Mouse (Mus musculus) cerebral cortex, adult 2 months (tissue): ENCODE measurements around the gene Dpy30.

Experiments used
- WGBS: fragments of 180-500 bp; shearing (Covaris S2); methylation state at CpG from one replicate; pipeline ENCODE4 v1.1.7; 2018; 5-methylcytosine and 5-hydroxymethylcytosine counted together

The Dpy30 gene

GRCm38 (mm10) chr17:74323844-74324243 lies at the start of gene Dpy30:
Dpy30 (minus strand) TSS chr17:74323944.
- WGBS: 89% methylated on average over 2 of the region's 2 CpGs

GRCm38 (mm10) chr17:74363592-74363991 lies 39.8 kb upstream of the Dpy30 start:
- WGBS: 89% methylated on average over 1 of the region's 1 CpGs

- WGBS: 19% methylated on average over 5 of the region's 5 CpGs
These were observed 17.4 kb upstream of the Dpy30 start for GRCm38 (mm10) chr17:74341151-74341550.

DNA sequence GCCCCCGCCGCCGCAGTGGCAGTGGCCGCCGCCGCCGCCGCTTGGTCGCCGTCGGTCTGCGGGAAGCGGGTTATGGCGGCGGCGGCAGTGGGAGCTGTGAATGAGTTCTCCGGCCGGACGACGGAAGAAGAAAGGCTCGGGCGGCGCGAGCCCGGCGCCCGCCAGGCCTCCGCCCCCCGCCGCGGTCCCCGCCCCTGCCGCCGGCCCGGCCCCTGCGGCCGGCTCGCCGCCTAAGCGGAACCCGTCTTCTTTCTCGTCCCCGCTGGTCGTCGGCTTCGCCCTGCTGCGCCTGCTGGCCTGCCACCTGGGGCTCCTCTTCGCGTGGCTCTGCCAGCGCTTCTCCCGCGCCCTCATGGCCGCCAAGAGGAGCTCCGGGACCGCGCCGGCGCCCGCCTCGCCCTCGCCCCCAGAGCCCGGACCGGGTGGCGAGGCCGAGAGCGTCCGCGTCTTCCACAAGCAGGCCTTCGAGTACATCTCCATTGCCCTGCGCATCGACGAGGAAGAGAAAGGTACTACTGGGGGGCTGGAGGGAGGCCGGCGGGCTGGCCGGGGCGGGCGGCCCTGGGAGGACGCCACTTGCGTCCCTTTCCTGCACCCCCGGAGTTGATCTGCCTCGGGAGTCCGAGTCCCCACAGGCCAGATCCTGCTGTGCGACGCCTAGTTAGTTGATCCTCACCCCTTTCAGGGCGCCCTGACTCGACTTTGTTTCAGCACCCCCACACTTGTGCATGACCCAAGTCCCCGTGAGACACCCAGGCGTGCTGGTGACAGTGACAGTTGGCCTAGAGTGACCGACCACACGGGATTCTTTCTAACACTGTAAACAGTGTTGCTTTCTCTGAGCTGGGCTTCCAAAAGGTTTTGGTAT lies 15.4 kb upstream of the Dpy30 start, which contains the start of gene Spast:
TSS of gene Spast (plus strand) at position 51 of the 868 bp plus-strand sequence.
- WGBS: under 1% methylated on average over 88 of the region's 90 CpGs

GRCm38 (mm10) chr17:74338225-74338931 lies 14.6 kb upstream of the Dpy30 start:
- WGBS: under 1% methylated on average over 49 of the region's 50 CpGs

DNA sequence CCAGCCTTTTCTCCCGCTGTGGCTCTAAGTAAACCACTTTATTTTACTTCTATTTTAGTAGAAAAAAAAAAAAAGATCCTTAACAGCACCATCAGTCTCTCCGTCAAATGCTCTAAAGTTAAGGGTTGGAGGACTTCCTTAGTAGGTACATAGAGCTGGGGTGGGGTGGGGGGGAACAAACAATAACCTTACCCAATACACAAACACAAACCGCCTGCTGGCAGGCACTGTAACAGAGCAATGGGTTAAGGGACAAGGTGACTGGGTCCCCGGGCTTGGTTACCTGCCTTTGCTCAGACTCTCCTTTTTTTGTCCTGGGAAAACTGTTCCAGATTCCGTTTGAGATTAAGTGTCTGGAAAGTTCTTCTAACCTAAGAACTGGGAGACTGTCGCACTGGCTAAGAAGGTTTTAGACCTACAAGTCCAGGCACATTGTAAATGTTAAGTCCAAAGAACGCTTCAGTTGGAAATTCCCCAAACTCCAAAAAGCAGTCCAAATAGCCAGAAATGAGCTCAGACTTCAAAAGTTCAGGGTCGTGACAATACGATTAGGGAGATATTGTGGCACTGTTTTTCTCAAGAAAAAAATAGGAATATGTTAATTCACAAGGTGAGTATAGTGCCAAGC lies 7.4 kb upstream of the Dpy30 start:
- WGBS: 80% methylated on average over 9 of the region's 9 CpGs

- WGBS: 56% methylated on average over 2 of the region's 2 CpGs
These were observed 4.4 kb upstream of the Dpy30 start for GRCm38 (mm10) chr17:74328146-74328545.

- WGBS: 90% methylated on average over 7 of the region's 7 CpGs
These were observed 3.5 kb upstream of the Dpy30 start for GRCm38 (mm10) chr17:74327195-74327594.

GRCm38 (mm10) chr17:74322400-74323054 lies 1.2 kb downstream of the Dpy30 start:
- 55% methylated on average over 5 of the region's 5 CpGs for WGBS

GRCm38 (mm10) chr17:74318721-74319120 lies 5.0 kb downstream of the Dpy30 start:
- 96% methylated on average over 6 of the region's 6 CpGs for WGBS

- under 1% methylated on average over 48 of the region's 48 CpGs for WGBS
These were observed 7.4 kb downstream of the Dpy30 start for GRCm38 (mm10) chr17:74316309-74316863.

GRCm38 (mm10) chr17:74315445-74316308 lies 8.1 kb downstream of the Dpy30 start:
- under 1% methylated on average over 45 of the region's 45 CpGs for WGBS

GRCm38 (mm10) chr17:74306021-74306420 lies 17.7 kb downstream of the Dpy30 start:
- WGBS: 96% methylated on average over 1 of the region's 1 CpGs

GRCm38 (mm10) chr17:74305616-74306015 lies 18.1 kb downstream of the Dpy30 start:
- 87% methylated on average over 4 of the region's 4 CpGs for WGBS

- WGBS: 69% methylated on average over 4 of the region's 4 CpGs
These were observed 19.7 kb downstream of the Dpy30 start for GRCm38 (mm10) chr17:74304060-74304459.

- WGBS: 92% methylated on average over 5 of the region's 5 CpGs
These were observed 23.7 kb downstream of the Dpy30 start for GRCm38 (mm10) chr17:74300089-74300488.

DNA sequence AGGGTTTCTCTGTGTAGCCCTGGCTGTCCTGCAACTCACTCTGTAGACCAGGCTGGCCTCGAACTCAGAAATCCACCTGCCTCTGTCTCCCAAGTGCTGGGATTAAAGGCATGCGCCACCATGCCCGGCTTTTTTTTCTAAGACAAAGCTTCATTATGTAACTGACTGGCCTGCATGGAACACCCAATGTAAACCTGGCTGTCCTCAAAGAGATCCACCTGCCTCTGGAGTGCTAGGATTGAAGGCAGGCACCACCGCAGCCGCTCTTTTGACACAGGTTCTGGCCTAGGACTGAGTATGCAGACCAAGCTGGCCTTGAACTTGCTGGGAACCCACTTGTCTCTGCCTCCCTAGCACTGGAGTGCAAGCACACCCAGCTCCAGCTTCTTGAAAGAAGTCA lies 26.8 kb downstream of the Dpy30 start:
- WGBS: 88% methylated on average over 5 of the region's 5 CpGs

GRCm38 (mm10) chr17:74296076-74296823 lies 27.5 kb downstream of the Dpy30 start:
- 32% methylated on average over 11 of the region's 11 CpGs for WGBS

GRCm38 (mm10) chr17:74295026-74295970 lies 28.4 kb downstream of the Dpy30 start, which contains the start of gene Memo1:
Memo1 (minus strand) TSS chr17:74295521.
- WGBS: 2% methylated on average over 79 of the region's 110 CpGs
